Mouse (Mus musculus) heart, postnatal 0 days (tissue): ENCODE results near the gene Bbip1.

Experiments used
- CTCF ChIP-seq: IDR thresholded peaks from 2 replicates; pipeline ENCODE4 v1.5.1; 2016; ENCODE audit warnings: antibody characterized with exemption, control low read depth, low read depth
- EP300 ChIP-seq: IDR thresholded peaks from 2 replicates; pipeline ENCODE4 v1.6.1; 2016; ENCODE audit warnings: antibody characterized with exemption, low read depth

DNA sequence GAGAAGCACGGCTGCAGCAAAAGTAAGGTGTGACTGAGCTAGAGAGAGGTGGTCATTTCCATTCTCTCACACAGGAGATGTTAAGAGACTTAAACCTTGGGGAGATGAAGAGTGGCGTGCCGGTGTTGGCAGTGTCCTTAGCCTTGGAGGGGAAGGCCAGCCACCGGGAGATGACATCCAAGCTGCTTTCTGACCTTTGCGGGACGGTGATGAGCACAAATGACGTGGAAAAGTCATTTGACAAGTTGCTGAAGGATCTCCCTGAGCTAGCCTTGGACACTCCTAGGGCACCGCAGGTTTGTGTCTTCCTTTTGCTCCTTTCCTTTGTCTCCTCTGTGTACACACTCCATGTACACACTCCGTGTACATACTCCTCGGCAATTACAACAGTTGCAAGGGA is 24.9 kb downstream of the Bbip1 start:
- TF ChIP-seq CTCF (no peak), EP300 (no peak)
